Mouse (Mus musculus) frontal cortex, adult 2 months (tissue): ENCODE measurements around the gene Gsdma. TPM values are rescaled to one million over a fixed set of nuclear protein-coding genes. Genes with fewer than 3 reads are reported as not detected.
"Not testable (repeated sequence)": the region's sequence is repeated elsewhere in the genome, so short reads cannot be mapped to it uniquely, and the experiment has no call there.

Source experiments
- DNase-seq, 2 experiments: peaks; one replicate each; pipeline ENCODE4 v3.0.0; 2022; ENCODE audit warnings: low spot score in 1 of 2; ENCODE audit errors: extremely low spot score in 1 of 2
- polyA plus RNA-seq: library from polyadenylated mRNA; depleted of rRNA; stranded (reverse); fragments of >200 nt; gene quantifications from 2 replicates; pipeline ENCODE4 v1.2.3, GENCODE M21; 2012; rRNA removed

The Gsdma gene
- polyA plus RNA-seq, 1 experiment: 0.16 TPM

- no peak for DNase-seq
These were observed 43.5 kb downstream of the Gsdma start for GRCm38 (mm10) chr11:98707401-98708281.

GRCm38 (mm10) chr11:98708282-98708956 lies 44.3 kb downstream of the Gsdma start:
- DNase-seq: no peak

GRCm38 (mm10) chr11:98709001-98709741 lies 45.0 kb downstream of the Gsdma start:
- DNase-seq: peak in 1 of 2 experiments; percentile 54

- DNase-seq: peak in 1 of 2 experiments; percentile 87
These were observed 46.4 kb downstream of the Gsdma start for GRCm38 (mm10) chr11:98710416-98711045.

GRCm38 (mm10) chr11:98711046-98711434 lies 46.9 kb downstream of the Gsdma start:
- DNase-seq: no peak

GRCm38 (mm10) chr11:98712009-98712408 lies 47.9 kb downstream of the Gsdma start:
- not testable (repeated sequence) for DNase-seq

- DNase-seq: no peak
These were observed 49.6 kb downstream of the Gsdma start for GRCm38 (mm10) chr11:98713703-98714102.

- no peak for DNase-seq
These were observed 51.8 kb downstream of the Gsdma start for GRCm38 (mm10) chr11:98715946-98716345.

GRCm38 (mm10) chr11:98717904-98718303 lies 53.8 kb downstream of the Gsdma start:
- peak; percentile 74 to 94 for DNase-seq

- no peak for DNase-seq
These were observed 56.6 kb downstream of the Gsdma start for GRCm38 (mm10) chr11:98720756-98721155.

GRCm38 (mm10) chr11:98721458-98722226 lies 57.5 kb downstream of the Gsdma start:
- peak in 1 of 2 experiments; percentile 59 for DNase-seq

GRCm38 (mm10) chr11:98723098-98723497 lies 58.9 kb downstream of the Gsdma start:
- no peak for DNase-seq

GRCm38 (mm10) chr11:98725926-98726506 lies 61.9 kb downstream of the Gsdma start:
- no peak for DNase-seq

Other genes with a start within 250 kb of the Gsdma start
- 177 and 209 TPM in 2 replicates for gene Mien1, start 225.4 kb upstream of the Gsdma start, polyA plus RNA-seq
- 1.6 and 2.0 TPM in 2 replicates for gene Grb7, start 218.0 kb upstream of the Gsdma start, polyA plus RNA-seq
- 0.17 and 0.32 TPM in 2 replicates for gene Ikzf3, start 118.3 kb upstream of the Gsdma start, polyA plus RNA-seq
- 0.10 TPM in 1 of 2 replicates, not detected in the other for gene Zpbp2, start 113.3 kb upstream of the Gsdma start, polyA plus RNA-seq
- 54.6 and 57.1 TPM in 2 replicates for gene Ormdl3, start 77.0 kb upstream of the Gsdma start, polyA plus RNA-seq
- not detected in 2 replicates for gene Lrrc3c, start 66.1 kb upstream of the Gsdma start, polyA plus RNA-seq
- gene Gm12355, start 38.7 kb upstream of the Gsdma start, polyA plus RNA-seq: 0.25 and 0.36 TPM in 2 replicates
- not detected in 2 replicates for gene Gsdma3, start 38.0 kb upstream of the Gsdma start, polyA plus RNA-seq
- gene Gsdma2, start 17.6 kb upstream of the Gsdma start, polyA plus RNA-seq: not detected in 2 replicates
- gene Psmd3, start 18.2 kb downstream of the Gsdma start, polyA plus RNA-seq: 166 and 177 TPM in 2 replicates
- gene Csf3, start 36.9 kb downstream of the Gsdma start, polyA plus RNA-seq: not detected in 2 replicates
- gene Med24, start 65.1 kb downstream of the Gsdma start, polyA plus RNA-seq: 137 and 157 TPM in 2 replicates
- 770 and 851 TPM in 2 replicates for gene Thra, start 76.3 kb downstream of the Gsdma start, polyA plus RNA-seq
- gene Nr1d1, start 111.0 kb downstream of the Gsdma start, polyA plus RNA-seq: 124 and 126 TPM in 2 replicates
- 112 and 123 TPM in 2 replicates for gene Msl1, start 131.2 kb downstream of the Gsdma start, polyA plus RNA-seq
- gene Casc3, start 140.6 kb downstream of the Gsdma start, polyA plus RNA-seq: 47.8 TPM in 2 replicates
- 167 and 174 TPM in 2 replicates for gene Rapgefl1, start 172.4 kb downstream of the Gsdma start, polyA plus RNA-seq
- gene Wipf2, start 199.3 kb downstream of the Gsdma start, polyA plus RNA-seq: 26.3 and 26.7 TPM in 2 replicates
- 0.62 and 0.67 TPM in 2 replicates for gene Cdc6, start 243.4 kb downstream of the Gsdma start, polyA plus RNA-seq